ENCODE assay signal across 7 mouse cellular contexts in genomic region chr2:84716423-84717355, GRCm38 (mm10). TPM values are rescaled to one million over a fixed set of nuclear protein-coding genes. Genes with fewer than 3 reads are reported as not detected.
DNase-seq lines count a peak whose midpoint lies in the region; ATAC-seq and TF ChIP-seq lines count a peak whose summit lies in the region.

No protein-coding gene starts in this region.

- no peak for DNase-seq in spleen, adult 2 months (ENCODE audit: low read depth in 1 of 2, low spot score in 2 of 2)
- no peak for DNase-seq in spleen, postnatal 14 days (ENCODE audit: low spot score in 2 of 2)
- no peak for DNase-seq in limb, embryonic 11.5 days (ENCODE audit: low spot score)
- peak; percentile 34 for DNase-seq in splenic B cell, adult 2 months (ENCODE audit: low read depth, low spot score)
- no peak for DNase-seq in urinary bladder, postnatal 4 days (ENCODE audit: low spot score in 2 of 2)
- DNase-seq in right cerebral cortex, adult 2 months (ENCODE audit: low spot score in 2 of 2), result no peak

- H3K4me2 ChIP-seq in limb, embryonic 11.5 days (ENCODE audit: low read depth, severe bottlenecking), result peak overlapping the region; percentile 60

- no peaks in the 10 kb centered on the region for H3K27me3 ChIP-seq in spleen, adult 2 months (ENCODE audit: control insufficient read depth, insufficient read depth, low read length)
- H3K27me3 ChIP-seq in limb, embryonic 11.5 days (ENCODE audit: control insufficient read depth, insufficient read depth, low read length), result no peaks in the 10 kb centered on the region
- no peaks in the 10 kb centered on the region for H3K27me3 ChIP-seq in splenic B cell, adult 2 months (ENCODE audit: control insufficient read depth, insufficient read depth, low read length, poor library complexity, severe bottlenecking)

- H3K4me1 ChIP-seq in spleen, adult 2 months (ENCODE audit: control insufficient read depth, insufficient read depth, insufficient read length), result peaks cover 3% of the 10 kb centered on the region
- 0 out of 2 replicates have a peak, but pooled peaks cover 3% of the 10 kb centered on the region for H3K4me1 ChIP-seq in limb, embryonic 11.5 days (ENCODE audit: control insufficient read depth, insufficient read depth, low read length)

- TF ChIP-seq POLR2A in spleen, adult 2 months (IDR thresholded peaks at IDR 0.05; ENCODE audit: low read depth, low read length), result no peak

- ATAC-seq in erythroblast, adult 5-6 weeks (replicated peaks; ENCODE audit: low FRiP score, poor library complexity, severe bottlenecking), result peak; percentile 39
- no peak for ATAC-seq in limb, embryonic 11.5 days (ENCODE audit: insufficient number of reproducible peaks, low FRiP score, low TSS enrichment, low read depth)

- WGBS in spleen, adult 2 months, result 14% methylated on average over 9 of the region's 9 CpGs
- WGBS in limb, embryonic 11.5 days, result 37% methylated on average over 9 of the region's 9 CpGs

- H3K36me3 ChIP-seq in spleen, adult 2 months (ENCODE audit: control insufficient read depth, insufficient read depth, low read length), result peaks cover 1% of the 10 kb centered on the region; the same call in 1 of the 2 replicates
- H3K36me3 ChIP-seq in limb, embryonic 11.5 days (ENCODE audit: control insufficient read depth, insufficient read depth, low read length), result peaks cover 3% of the 10 kb centered on the region; the same call in 1 of the 2 replicates
- H3K36me3 ChIP-seq in splenic B cell, adult 2 months (ENCODE audit: control insufficient read depth, insufficient read depth, low read length, poor library complexity, severe bottlenecking), result 0 out of 2 replicates have a peak, but pooled peaks cover 2% of the 10 kb centered on the region

- TF ChIP-seq CTCF in spleen, adult 2 months (IDR thresholded peaks at IDR 0.05; ENCODE audit: extremely low read depth, insufficient read depth, insufficient read length, insufficient replicate concordance), result no peak

- peak overlapping the region; percentile 98; the same call in 1 of the 2 replicates for H3K4me3 ChIP-seq in spleen, adult 2 months (ENCODE audit: extremely low read depth, insufficient read depth, insufficient read length)
- peak overlapping the region; percentile 90 for H3K4me3 ChIP-seq in limb, embryonic 11.5 days (ENCODE audit: low read depth, low read length)

- H3K27ac ChIP-seq in spleen, adult 2 months (ENCODE audit: insufficient read depth, low read length), result peak overlapping the region; percentile 90
- H3K27ac ChIP-seq in limb, embryonic 11.5 days (replicated peaks; ENCODE audit: low read depth, low read length), result no peak overlapping the region; the same call in 1 of the 2 replicates

- H3K9me3 ChIP-seq in limb, embryonic 11.5 days (ENCODE audit: control insufficient read depth, low read length), result no peaks in the 10 kb centered on the region

- H3K9ac ChIP-seq in limb, embryonic 11.5 days (ENCODE audit: low read length), result no peak overlapping the region; the same call in 1 of the 2 replicates

RNA-seq across cellular contexts. Expression of gene Zdhhc5, which starts 1.7 kb away (rescaled TPM):
- 24.2 and 27.1 TPM in 2 replicates for polyA plus RNA-seq in spleen, adult 2 months (2012; rRNA removed)
- total RNA-seq in erythroblast, adult 5-6 weeks (2015; ENCODE audit: low replicate concordance), result 28.4 and 29.2 TPM in 2 replicates
- 39.8 and 41.3 TPM in 2 replicates for total RNA-seq in erythroblast, adult 5-6 weeks (2017; ENCODE audit: low replicate concordance)
- 31.1 and 32.6 TPM in 2 replicates for polyA plus RNA-seq in limb, embryonic 11.5 days (2014; fragmentation: Nextera tagmentation; extraction: Ambion mirVana)

RNA-seq across cellular contexts. Expression of gene Clp1, which starts 10.5 kb away (rescaled TPM):
- 12.8 and 13.3 TPM in 2 replicates for polyA plus RNA-seq in spleen, adult 2 months (2012; rRNA removed)
- total RNA-seq in erythroblast, adult 5-6 weeks (2015; ENCODE audit: low replicate concordance), result 53.6 and 64.6 TPM in 2 replicates
- 46.7 and 70.3 TPM in 2 replicates for total RNA-seq in erythroblast, adult 5-6 weeks (2017; ENCODE audit: low replicate concordance)
- 57.3 and 57.6 TPM in 2 replicates for polyA plus RNA-seq in limb, embryonic 11.5 days (2014; fragmentation: Nextera tagmentation; extraction: Ambion mirVana)

RNA-seq across cellular contexts. Expression of gene Ypel4, which starts 17.2 kb away (rescaled TPM):
- 28.2 and 42.6 TPM in 2 replicates for polyA plus RNA-seq in spleen, adult 2 months (2012; rRNA removed)
- total RNA-seq in erythroblast, adult 5-6 weeks (2015; ENCODE audit: low replicate concordance), result 1,364 and 1,503 TPM in 2 replicates
- 1,636 and 1,967 TPM in 2 replicates for total RNA-seq in erythroblast, adult 5-6 weeks (2017; ENCODE audit: low replicate concordance)
- 7.4 and 9.9 TPM in 2 replicates for polyA plus RNA-seq in limb, embryonic 11.5 days (2014; fragmentation: Nextera tagmentation; extraction: Ambion mirVana)

RNA-seq across cellular contexts. Expression of gene Gm19426, which starts 26.8 kb away (rescaled TPM):
- 0.28 and 0.32 TPM in 2 replicates for polyA plus RNA-seq in spleen, adult 2 months (2012; rRNA removed)
- total RNA-seq in erythroblast, adult 5-6 weeks (2015; ENCODE audit: low replicate concordance), result not detected in 2 replicates
- total RNA-seq in erythroblast, adult 5-6 weeks (2017; ENCODE audit: low replicate concordance), result not detected in 2 replicates
- 4.6 and 6.1 TPM in 2 replicates for polyA plus RNA-seq in limb, embryonic 11.5 days (2014; fragmentation: Nextera tagmentation; extraction: Ambion mirVana)

RNA-seq across cellular contexts. Expression of gene Tmx2, which starts 37.7 kb away (rescaled TPM):
- polyA plus RNA-seq in spleen, adult 2 months (2012; rRNA removed), result 25.3 and 32.3 TPM in 2 replicates
- 17.8 and 29.0 TPM in 2 replicates for total RNA-seq in erythroblast, adult 5-6 weeks (2015; ENCODE audit: low replicate concordance)
- 18.9 and 19.5 TPM in 2 replicates for total RNA-seq in erythroblast, adult 5-6 weeks (2017; ENCODE audit: low replicate concordance)
- polyA plus RNA-seq in limb, embryonic 11.5 days (2014; fragmentation: Nextera tagmentation; extraction: Ambion mirVana), result 129 TPM in 2 replicates
